Mouse (Mus musculus) C2C12 (cell line): ENCODE results near the gene Cox6b2.

Source experiments
- CTCF ChIP-seq: IDR thresholded peaks from one replicate; pipeline ENCODE4 v1.5.1; 2011; ENCODE audit not compliant: control insufficient read depth, insufficient read depth, insufficient read length
- MAX ChIP-seq: IDR thresholded peaks from one replicate; pipeline ENCODE4 v1.6.1; 2011; ENCODE audit warnings: mild to moderate bottlenecking, control low read depth

DNA sequence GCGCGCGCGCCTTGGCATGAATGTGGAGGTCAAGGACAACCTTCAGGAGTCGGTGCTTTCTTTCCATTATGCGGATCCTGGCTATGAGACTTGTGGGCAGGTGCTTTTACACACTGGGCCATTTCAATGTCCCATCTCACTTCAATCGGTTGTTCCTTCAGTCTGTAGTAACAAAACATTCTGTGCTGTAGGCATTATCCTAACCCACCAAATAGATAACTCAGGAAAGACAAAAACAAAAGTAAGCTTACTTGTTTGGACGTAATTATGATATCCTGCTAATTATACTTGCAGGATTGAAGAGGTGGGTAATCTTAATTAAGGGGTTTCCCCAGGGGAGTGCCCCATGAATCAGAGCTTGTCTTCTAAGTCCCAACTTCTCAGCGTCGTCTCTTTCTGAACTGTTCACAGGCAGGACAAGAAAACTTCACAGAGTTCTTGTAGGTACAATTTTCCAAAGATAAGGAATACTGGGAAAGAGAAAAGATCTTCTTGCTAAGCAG lies 13.8 kb downstream of the Cox6b2 start:
- no peak for TF ChIP-seq CTCF
- TF ChIP-seq MAX: no peak
